Mouse (Mus musculus) liver, embryonic 12.5 days (tissue): ENCODE data around the gene Fanci. TPM values are rescaled to one million over a fixed set of nuclear protein-coding genes. Genes with fewer than 3 reads are reported as not detected.

Source experiments
- ATAC-seq: fragments of 200-750 bp; cut with Nextera tagmentation; 2 replicates; pipeline ENCODE4 v1.8.0; 2017; ENCODE audit warnings: moderate number of reproducible peaks, mild to moderate bottlenecking, moderate library complexity
- H3K27ac ChIP-seq: fragments of 300-500 bp; sonication (generic); 2 replicates; pipeline ENCODE4 v1.5.1; 2016; ENCODE audit warnings: mild to moderate bottlenecking
- H3K27me3 ChIP-seq: fragments of 300-500 bp; sonication (generic); replicated peaks from 2 replicates; pipeline ENCODE4 v1.6.1; 2016; ENCODE audit warnings: mild to moderate bottlenecking, moderate library complexity
- H3K36me3 ChIP-seq: fragments of 300-500 bp; sonication (generic); 2 replicates; pipeline ENCODE4 v1.6.1; 2016; ENCODE audit warnings: mild to moderate bottlenecking, moderate library complexity
- H3K4me1 ChIP-seq: fragments of 300-500 bp; sonication (generic); 2 replicates; pipeline ENCODE4 v1.6.1; 2016
- H3K4me2 ChIP-seq: fragments of 300-500 bp; sonication (generic); 2 replicates; pipeline ENCODE4 v1.6.1; 2016; ENCODE audit warnings: mild to moderate bottlenecking, moderate library complexity
- H3K4me3 ChIP-seq: fragments of 300-500 bp; sonication (generic); 2 replicates; pipeline ENCODE4 v1.5.1; 2016; ENCODE audit warnings: mild to moderate bottlenecking, moderate library complexity
- H3K9ac ChIP-seq: fragments of 300-500 bp; sonication (generic); 2 replicates; pipeline ENCODE4 v1.6.1; 2016; ENCODE audit warnings: mild to moderate bottlenecking, moderate library complexity
- H3K9me3 ChIP-seq: fragments of 300-500 bp; sonication (generic); replicated peaks from 2 replicates; pipeline ENCODE4 v1.6.1; 2016; ENCODE audit warnings: mild to moderate bottlenecking, moderate library complexity
- WGBS: fragments of 180-500 bp; shearing (Covaris S2); methylation state at CpG from one replicate; pipeline ENCODE4 v1.1.7; 2016; ENCODE audit not compliant: insufficient replicate concordance; 5-methylcytosine and 5-hydroxymethylcytosine counted together
- polyA plus RNA-seq: library from polyadenylated mRNA; unstranded; fragments of >200 nt; fragmentation: Nextera tagmentation; extraction: Ambion mirVana; gene quantifications from 2 replicates; pipeline ENCODE4 v1.2.1, GENCODE M21; 2016

Fanci gene
- polyA plus RNA-seq, 1 experiment from 2014 or later: 14.4 TPM

DNA sequence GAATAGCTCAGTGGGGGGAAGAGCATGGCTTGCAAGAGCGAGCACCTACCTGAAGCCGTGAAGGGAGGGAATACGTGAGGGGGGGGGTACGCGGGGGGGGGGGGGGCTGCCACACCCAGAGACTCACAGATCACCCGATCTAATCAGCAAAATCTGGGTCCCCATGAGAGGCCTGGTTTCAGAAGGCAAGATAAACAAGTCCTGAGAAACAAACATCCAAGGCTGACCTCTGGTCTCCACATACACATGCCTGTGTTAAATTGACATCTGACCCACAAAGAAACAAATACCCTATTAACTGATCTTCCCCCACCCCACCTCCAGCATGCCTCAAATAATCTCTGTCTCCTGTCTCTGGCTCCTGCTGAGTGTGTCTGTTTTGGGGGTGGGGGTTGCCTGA is 76.2 kb downstream of the Fanci start:
- Histone ChIP-seq H3K27ac (no peak overlapping the region), H3K9me3 (no peaks in the 10 kb centered on the region), H3K27me3 (peaks cover 11% of the 10 kb centered on the region), H3K4me3 (no peak overlapping the region), H3K4me2 (peak overlapping the region; percentile 97), H3K4me1 (peaks cover 57% of the 10 kb centered on the region), H3K9ac (no peak overlapping the region), H3K36me3 (peaks cover 16% of the 10 kb centered on the region)
- ATAC-seq: no peak
- WGBS: 7% methylated on average over 3 of the region's 6 CpGs

DNA sequence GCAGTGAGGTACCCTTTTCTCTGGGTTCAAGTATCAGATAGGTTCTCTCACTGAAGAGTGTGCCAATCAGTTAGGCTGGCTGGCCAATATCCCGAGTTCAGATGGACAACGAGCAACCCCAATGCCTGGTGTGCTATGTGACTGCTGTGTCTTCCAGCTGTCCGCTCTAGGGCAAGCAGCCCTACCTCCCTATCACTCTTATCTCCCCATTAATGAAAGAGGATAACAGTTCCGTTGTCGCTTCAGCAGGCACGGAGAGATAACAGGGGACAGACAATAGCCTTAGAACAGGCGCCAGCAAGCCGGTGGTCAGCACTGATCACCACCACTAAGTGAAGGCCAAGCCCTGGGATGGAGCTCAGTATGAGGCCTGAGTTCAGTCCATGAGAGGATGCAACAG is 77.3 kb downstream of the Fanci start:
- no peak overlapping the region for H3K4me3 ChIP-seq
- ATAC-seq: no peak
- H3K36me3 ChIP-seq: peaks cover 9% of the 10 kb centered on the region
- no peaks in the 10 kb centered on the region for H3K9me3 ChIP-seq
- no peak overlapping the region for H3K27ac ChIP-seq
- H3K27me3 ChIP-seq: peaks cover 11% of the 10 kb centered on the region
- 9% methylated on average over 8 of the region's 8 CpGs for WGBS
- 0 out of 2 replicates have a peak overlapping the region, but pooled peaks have one; percentile 1 for H3K9ac ChIP-seq
- H3K4me2 ChIP-seq: peak overlapping the region; percentile 97; the same call in 1 of the 2 replicates
- H3K4me1 ChIP-seq: peaks cover 50% of the 10 kb centered on the region

DNA sequence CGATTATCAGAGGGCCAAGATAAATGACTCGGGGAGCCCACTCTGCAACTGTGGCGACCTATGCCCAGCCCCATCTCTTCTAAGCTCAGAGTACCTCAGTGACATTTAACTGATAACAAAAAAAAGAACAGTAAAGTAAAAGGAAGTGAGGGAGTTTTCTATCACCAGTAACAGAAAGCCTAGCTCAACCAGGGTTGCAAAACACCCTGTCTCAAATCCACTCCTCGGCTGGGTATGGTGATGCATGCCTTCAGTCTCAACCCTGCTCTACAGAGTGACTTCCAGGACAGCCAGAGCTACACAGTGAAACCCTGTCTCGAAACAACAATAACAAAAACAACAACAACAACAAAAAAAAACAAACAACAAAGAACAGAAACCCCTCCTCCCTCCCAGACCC is 78.0 kb downstream of the Fanci start:
- 22% methylated on average over 5 of the region's 5 CpGs for WGBS
- H3K4me3 ChIP-seq: no peak overlapping the region

DNA sequence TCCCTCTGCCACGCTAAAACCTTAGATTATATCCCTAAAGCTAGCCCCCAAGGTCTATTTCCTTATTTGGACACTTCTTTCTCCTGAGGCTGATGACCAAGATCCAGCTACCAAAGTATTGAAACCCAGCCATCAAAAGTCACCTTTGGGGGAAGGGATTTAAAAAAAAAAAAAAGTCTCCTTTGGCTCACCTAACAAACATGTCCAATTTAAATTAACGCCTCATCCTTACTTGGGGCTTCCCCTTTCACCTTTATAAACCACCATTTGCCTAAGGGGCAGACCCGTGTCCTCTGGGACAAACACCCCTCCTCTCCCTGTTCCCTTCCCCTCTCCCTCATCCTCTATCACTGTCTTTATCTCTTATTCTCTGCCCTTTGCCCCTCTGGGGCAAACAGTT is 79.0 kb downstream of the Fanci start:
- H3K36me3 ChIP-seq: no peaks in the 10 kb centered on the region

More for the DNA sequence above, 78.0 kb downstream of the Fanci start:
- H3K4me1 ChIP-seq: peaks cover 42% of the 10 kb centered on the region
- 0 out of 2 replicates have a peak, but pooled peaks cover 1% of the 10 kb centered on the region for H3K36me3 ChIP-seq
- H3K4me2 ChIP-seq: no peak overlapping the region
- H3K9ac ChIP-seq: no peak overlapping the region
- no peaks in the 10 kb centered on the region for H3K9me3 ChIP-seq
- no peak for ATAC-seq
- no peak overlapping the region for H3K27ac ChIP-seq
- peaks cover 11% of the 10 kb centered on the region for H3K27me3 ChIP-seq

DNA sequence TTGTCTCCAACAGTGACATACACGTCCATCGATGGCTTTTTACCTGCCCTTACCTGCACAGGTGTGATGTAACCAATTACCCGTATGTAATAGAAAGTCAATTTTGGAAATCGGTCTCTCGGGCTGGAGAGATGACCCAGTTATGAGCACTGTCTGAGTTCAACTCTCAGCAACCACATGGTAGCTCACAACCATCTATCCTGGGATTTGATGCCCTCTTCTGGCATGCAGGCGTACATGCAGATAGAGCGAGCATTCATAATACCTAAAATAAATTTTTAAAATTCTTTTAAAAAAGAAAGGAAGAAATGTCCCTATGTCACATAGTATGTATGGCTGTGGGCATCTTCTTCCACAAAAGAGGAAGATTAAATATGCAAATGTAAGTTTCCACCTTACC is 79.7 kb downstream of the Fanci start:
- peaks cover 35% of the 10 kb centered on the region for H3K4me1 ChIP-seq
- 48% methylated on average over 7 of the region's 7 CpGs for WGBS
- H3K4me3 ChIP-seq: no peak overlapping the region
- ATAC-seq: no peak
- H3K9ac ChIP-seq: no peak overlapping the region
- H3K9me3 ChIP-seq: no peaks in the 10 kb centered on the region
- H3K36me3 ChIP-seq: no peaks in the 10 kb centered on the region
- no peak overlapping the region for H3K27ac ChIP-seq
- H3K4me2 ChIP-seq: no peak overlapping the region
- peaks cover 16% of the 10 kb centered on the region for H3K27me3 ChIP-seq

More for the DNA sequence above, 79.0 kb downstream of the Fanci start:
- no peak overlapping the region for H3K4me2 ChIP-seq
- H3K9me3 ChIP-seq: no peaks in the 10 kb centered on the region
- 32% methylated on average over 3 of the region's 3 CpGs for WGBS
- ATAC-seq: no peak
- H3K9ac ChIP-seq: no peak overlapping the region
- H3K27ac ChIP-seq: no peak overlapping the region
- peaks cover 11% of the 10 kb centered on the region for H3K27me3 ChIP-seq
- H3K4me3 ChIP-seq: no peak overlapping the region
- H3K4me1 ChIP-seq: peaks cover 35% of the 10 kb centered on the region

DNA sequence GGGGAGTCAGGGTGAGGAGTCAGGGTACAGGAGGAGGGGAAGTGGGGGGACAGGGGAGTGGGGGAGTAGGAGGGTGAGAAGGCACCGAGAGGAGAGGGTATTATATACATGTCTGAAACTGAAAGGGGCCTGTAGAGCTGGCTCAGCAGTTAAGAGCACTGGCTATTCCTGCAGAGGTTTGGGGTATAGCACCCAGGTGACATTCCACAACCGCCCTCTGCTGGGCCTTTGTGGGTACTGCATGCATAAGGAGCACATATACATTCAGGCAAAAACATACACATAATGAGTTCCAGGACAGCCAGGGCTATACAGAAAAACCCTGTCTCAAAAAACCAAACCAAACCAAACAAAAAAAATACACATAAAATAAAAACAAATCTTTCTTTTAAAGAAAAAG is 81.1 kb downstream of the Fanci start:
- Histone ChIP-seq H3K27me3 (peaks cover 13% of the 10 kb centered on the region), H3K36me3 (no peaks in the 10 kb centered on the region), H3K4me3 (no peak overlapping the region), H3K9ac (no peak overlapping the region), H3K4me2 (no peak overlapping the region), H3K9me3 (no peaks in the 10 kb centered on the region), H3K27ac (no peak overlapping the region), H3K4me1 (peaks cover 23% of the 10 kb centered on the region)
- 47% methylated on average over 2 of the region's 2 CpGs for WGBS
- no peak for ATAC-seq

DNA sequence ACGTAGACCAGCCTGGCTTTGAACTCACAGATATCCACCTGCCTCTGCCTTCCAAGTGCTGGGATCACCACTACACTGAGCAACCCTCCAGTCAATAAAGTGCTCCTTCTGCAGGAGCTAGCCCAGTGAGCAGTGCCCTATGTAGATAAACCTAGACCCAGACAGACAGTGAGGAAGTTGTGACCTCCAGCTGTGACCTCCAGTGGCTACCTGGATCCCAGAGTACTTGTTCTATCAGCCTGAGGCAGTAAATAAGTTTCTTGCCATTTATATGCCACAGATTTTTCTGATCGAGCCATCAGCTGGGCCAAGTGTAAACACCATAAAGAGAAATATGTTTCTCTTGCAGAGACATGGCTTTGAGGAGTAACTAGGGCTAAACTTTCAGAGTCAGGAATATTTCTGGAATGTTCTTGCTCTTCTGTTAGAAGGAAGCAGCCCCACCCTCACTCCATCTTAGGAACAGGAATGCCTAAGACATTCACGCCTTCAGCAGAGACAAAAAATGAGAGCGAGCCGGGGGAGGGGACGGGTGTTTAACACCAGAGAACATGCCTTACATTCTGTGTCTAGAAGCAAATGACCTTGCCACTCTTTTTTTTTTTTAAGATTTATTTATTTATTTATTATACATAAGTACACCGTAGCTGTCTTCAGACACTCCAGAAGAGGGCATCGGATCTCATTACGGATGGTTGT is 81.9 kb downstream of the Fanci start:
- H3K4me3 ChIP-seq: no peak overlapping the region
- no peak overlapping the region for H3K9ac ChIP-seq
- peaks cover 14% of the 10 kb centered on the region for H3K4me1 ChIP-seq
- H3K9me3 ChIP-seq: no peaks in the 10 kb centered on the region
- H3K27me3 ChIP-seq: peaks cover 11% of the 10 kb centered on the region
- ATAC-seq: no peak
- no peak overlapping the region for H3K27ac ChIP-seq
- H3K36me3 ChIP-seq: no peaks in the 10 kb centered on the region
- WGBS: 73% methylated on average over 9 of the region's 9 CpGs
- no peak overlapping the region for H3K4me2 ChIP-seq

DNA sequence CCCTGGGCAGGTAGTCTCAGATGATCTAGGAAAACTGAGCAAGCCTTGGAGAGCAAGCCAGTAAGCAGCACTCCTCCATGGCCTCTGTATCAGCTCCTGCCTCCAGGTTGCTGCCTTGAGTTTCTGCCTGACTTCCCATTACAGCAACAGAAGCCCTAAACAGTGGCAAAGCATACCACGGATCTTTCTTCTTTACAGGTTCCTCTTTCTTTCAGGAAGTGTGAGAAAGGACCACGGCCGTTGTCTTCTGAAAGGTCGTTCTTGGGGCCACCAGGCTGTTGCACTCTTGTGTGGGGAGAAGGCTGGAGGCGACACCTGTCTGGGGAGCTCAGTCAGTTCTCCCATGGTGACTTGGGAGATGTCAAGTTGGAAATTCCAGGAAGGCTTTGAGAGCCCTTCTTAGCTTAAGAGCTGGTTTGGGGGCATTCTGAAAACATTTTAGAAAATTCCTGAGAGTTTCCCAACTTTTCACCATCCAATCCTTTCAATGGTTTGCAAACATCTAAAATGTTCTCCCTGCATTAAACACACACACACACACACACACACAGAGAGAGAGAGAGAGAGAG is 83.2 kb downstream of the Fanci start:
- no peak overlapping the region for H3K4me3 ChIP-seq
- peaks cover 3% of the 10 kb centered on the region; the same call in 1 of the 2 replicates for H3K4me1 ChIP-seq
- H3K27me3 ChIP-seq: peaks cover 11% of the 10 kb centered on the region
- H3K27ac ChIP-seq: no peak overlapping the region
- WGBS: 18% methylated on average over 5 of the region's 5 CpGs
- H3K9me3 ChIP-seq: no peaks in the 10 kb centered on the region
- no peaks in the 10 kb centered on the region for H3K36me3 ChIP-seq
- no peak overlapping the region for H3K4me2 ChIP-seq
- H3K9ac ChIP-seq: no peak overlapping the region
- no peak for ATAC-seq

DNA sequence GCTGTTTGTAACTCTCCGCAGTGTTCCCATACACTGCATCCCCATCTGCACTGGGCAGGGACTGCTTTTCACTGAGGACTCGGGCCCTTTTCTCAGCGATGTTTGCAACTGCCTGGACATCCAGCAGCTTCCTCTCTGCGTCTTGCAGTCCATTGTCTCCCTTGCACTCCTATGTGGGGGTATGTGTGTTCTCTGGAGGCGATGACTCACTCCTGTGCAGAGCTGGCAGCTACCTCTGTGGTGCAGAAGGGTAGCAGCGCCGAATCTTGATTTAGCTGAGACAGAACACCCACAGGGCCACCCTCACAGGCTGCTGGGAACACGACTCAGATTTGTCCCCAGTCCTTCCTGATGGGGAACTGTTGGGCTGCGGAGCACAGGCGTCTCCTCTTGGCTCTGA is 94.8 kb downstream of the Fanci start:
- Histone ChIP-seq H3K9ac (no peak overlapping the region), H3K27ac (no peak overlapping the region), H3K4me1 (no peaks in the 10 kb centered on the region), H3K27me3 (peaks cover 43% of the 10 kb centered on the region), H3K4me3 (no peak overlapping the region), H3K9me3 (no peaks in the 10 kb centered on the region), H3K36me3 (no peaks in the 10 kb centered on the region), H3K4me2 (no peak overlapping the region)
- 27% methylated on average over 10 of the region's 10 CpGs for WGBS
- no peak for ATAC-seq

DNA sequence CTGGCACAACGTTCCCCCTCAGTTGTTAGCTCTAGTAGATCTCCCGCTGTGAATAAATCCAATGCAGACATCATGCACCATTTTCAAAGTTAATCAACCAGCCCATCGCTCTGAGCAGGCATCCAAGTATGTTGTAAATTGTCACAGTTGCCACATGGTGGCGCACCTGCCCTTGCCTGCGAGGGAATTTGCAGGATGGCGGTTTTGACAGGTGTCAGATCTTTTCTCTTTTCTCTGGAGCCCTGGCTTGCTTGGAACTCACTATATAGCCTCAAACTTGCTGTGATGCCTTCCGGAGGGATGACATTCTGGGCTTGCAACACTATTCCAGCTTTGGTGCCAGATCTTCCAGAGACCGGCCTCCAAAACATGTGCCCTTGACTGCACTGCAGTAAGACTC is 102.2 kb downstream of the Fanci start:
- no peak overlapping the region for H3K9ac ChIP-seq
- no peak for ATAC-seq
- H3K4me1 ChIP-seq: no peaks in the 10 kb centered on the region
- peaks cover 81% of the 10 kb centered on the region for H3K27me3 ChIP-seq
- 11% methylated on average over 8 of the region's 8 CpGs for WGBS
- no peak overlapping the region for H3K4me2 ChIP-seq
- H3K9me3 ChIP-seq: no peaks in the 10 kb centered on the region
- no peak overlapping the region for H3K27ac ChIP-seq
- H3K36me3 ChIP-seq: no peaks in the 10 kb centered on the region
- no peak overlapping the region for H3K4me3 ChIP-seq

DNA sequence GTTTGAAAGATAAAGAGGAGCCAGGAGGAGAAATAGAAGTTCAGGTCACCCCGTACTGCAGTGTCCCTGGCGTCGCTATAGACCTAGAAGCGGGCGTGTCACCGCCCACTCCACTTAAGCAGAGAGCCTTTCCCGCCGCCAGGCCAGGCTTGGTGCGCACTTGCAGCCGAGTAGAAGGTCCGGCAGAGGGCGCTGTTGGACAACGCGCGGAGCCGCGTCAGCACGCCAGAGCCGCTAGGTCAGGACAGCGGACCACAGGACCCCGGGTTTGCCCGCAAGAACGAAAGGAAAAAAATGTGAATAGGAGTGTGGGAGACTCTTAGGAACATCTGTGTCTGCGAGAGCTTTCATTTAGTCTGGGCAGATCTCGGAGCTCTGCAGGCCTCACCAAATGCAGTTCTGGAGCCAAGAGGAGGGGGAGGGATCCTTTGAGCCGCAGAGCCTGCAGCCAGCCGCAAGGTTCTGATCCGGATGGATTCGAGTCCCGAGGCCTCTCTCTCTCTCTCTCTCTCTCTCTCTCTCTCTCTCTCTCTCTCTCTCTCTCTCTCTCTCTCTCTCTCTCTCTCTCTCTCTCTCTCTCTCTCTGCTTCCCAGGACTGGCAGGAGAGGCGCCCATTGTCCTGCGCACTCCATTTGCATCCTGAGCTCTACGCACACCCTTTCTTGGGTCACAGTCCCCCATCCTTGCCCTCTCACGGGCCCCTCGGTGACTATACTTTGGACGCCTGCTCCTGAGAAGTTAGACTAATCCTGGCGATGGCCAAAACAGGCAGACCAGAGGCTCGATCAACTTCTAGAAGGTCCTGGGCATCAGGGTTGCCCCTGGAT is 104.5 kb downstream of the Fanci start:
- Histone ChIP-seq H3K4me1 (0 out of 2 replicates have a peak, but pooled peaks cover 7% of the 10 kb centered on the region), H3K36me3 (no peaks in the 10 kb centered on the region), H3K27me3 (peaks cover 91% of the 10 kb centered on the region), H3K27ac (no peak overlapping the region), H3K4me3 (peak overlapping the region; percentile 1; the same call in 1 of the 2 replicates), H3K4me2 (peak overlapping the region; percentile 40), H3K9ac (no peak overlapping the region), H3K9me3 (no peaks in the 10 kb centered on the region)
- peak; percentile 40; the same call in 1 of the 2 replicates for ATAC-seq
- 5% methylated on average over 38 of the region's 38 CpGs for WGBS

DNA sequence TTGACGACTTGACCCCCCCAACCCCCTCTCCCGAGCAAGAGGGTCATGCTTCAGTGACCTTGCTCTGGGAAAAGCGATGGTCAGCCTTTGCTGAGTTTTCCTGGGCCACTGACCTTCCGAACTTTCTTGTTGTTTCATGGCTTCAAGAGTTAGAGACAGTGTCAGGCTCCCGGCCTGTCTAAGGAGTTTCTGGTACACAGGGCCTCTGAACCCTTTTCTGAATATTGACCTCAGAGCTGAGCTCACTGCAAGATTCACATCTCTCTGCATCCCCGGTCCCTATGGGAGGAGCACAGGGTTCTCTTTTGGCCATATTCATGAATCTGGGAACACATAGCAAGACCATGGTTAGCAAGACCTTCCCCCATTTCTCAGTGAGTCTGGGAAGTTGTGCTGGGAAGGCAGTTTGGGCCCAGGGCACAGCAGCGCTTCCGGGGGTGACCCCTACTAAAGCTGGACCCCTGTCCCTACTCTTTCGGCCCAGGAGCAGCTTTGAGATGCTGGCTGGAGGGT is 105.1 kb downstream of the Fanci start:
- WGBS: 13% methylated on average over 9 of the region's 9 CpGs
- H3K4me3 ChIP-seq: no peak overlapping the region
- 0 out of 2 replicates have a peak, but pooled peaks cover 7% of the 10 kb centered on the region for H3K4me1 ChIP-seq
- no peak overlapping the region for H3K9ac ChIP-seq
- H3K9me3 ChIP-seq: no peaks in the 10 kb centered on the region
- no peak overlapping the region for H3K4me2 ChIP-seq
- ATAC-seq: no peak
- no peak overlapping the region for H3K27ac ChIP-seq
- H3K27me3 ChIP-seq: peaks cover 98% of the 10 kb centered on the region
- H3K36me3 ChIP-seq: no peaks in the 10 kb centered on the region
